ENCODE assay signal across 14 mouse cellular contexts in genomic region chr7:29491861-29492260, GRCm38 (mm10). TPM values are rescaled to one million over a fixed set of nuclear protein-coding genes. Genes with fewer than 3 reads are reported as not detected.
A peak's percentile ranks its signal among the peaks of the same experiment; 100 is the strongest.
DNase-seq lines count a peak whose midpoint lies in the region; ATAC-seq lines count a peak whose summit lies in the region.
"Had no signal": no experiment of that assay in that cellular context is flagged by ENCODE, and none has a peak within 500 bp of the region (broad histone marks: within the 10 kb centered on the region; RNA-seq: fewer than 3 reads in every experiment).

No protein-coding gene starts in this region.

- H3K4me3 ChIP-seq in liver, embryonic 15.5 days (replicated peaks), result no peak overlapping the region
- no peak overlapping the region for H3K4me3 ChIP-seq in liver, embryonic 12.5 days
- H3K4me3 ChIP-seq: forebrain, embryonic 13.5 days had no signal

- no peak overlapping the region for H3K9ac ChIP-seq in liver, embryonic 15.5 days
- no peak overlapping the region for H3K9ac ChIP-seq in liver, embryonic 12.5 days
- H3K9ac ChIP-seq: forebrain, embryonic 13.5 days; liver, embryonic 14.5 days had no signal

- H3K36me3 ChIP-seq in liver, embryonic 15.5 days (replicated peaks), result no peaks in the 10 kb centered on the region
- no peaks in the 10 kb centered on the region for H3K36me3 ChIP-seq in liver, embryonic 12.5 days

- peak; percentile 9 to 13 for DNase-seq in B cell, adult 2 months
- no peak for DNase-seq in embryo, embryonic 11 days
- DNase-seq in adrenal gland, postnatal 25 days, result no peak
- no peak for DNase-seq in kidney, adult 11 months
- DNase-seq: cerebellum, adult 18-20 months; gastrocnemius, postnatal 10 days; kidney, postnatal 36 days; thymus, postnatal 4 days had no signal

- 24% methylated on average over 3 of the region's 3 CpGs for WGBS in liver, embryonic 15.5 days (ENCODE audit: insufficient replicate concordance)
- WGBS in liver, embryonic 12.5 days (ENCODE audit: insufficient replicate concordance), result 39% methylated on average over 3 of the region's 3 CpGs

- no peaks in the 10 kb centered on the region for H3K27me3 ChIP-seq in liver, embryonic 15.5 days
- no peaks in the 10 kb centered on the region for H3K27me3 ChIP-seq in liver, embryonic 12.5 days (replicated peaks)
- H3K27me3 ChIP-seq: forebrain, embryonic 13.5 days had no signal

- peak overlapping the region; percentile 6; the same call in 1 of the 2 replicates for H3K4me2 ChIP-seq in liver, embryonic 15.5 days
- no peak overlapping the region for H3K4me2 ChIP-seq in liver, embryonic 12.5 days
- H3K4me2 ChIP-seq: forebrain, embryonic 13.5 days had no signal

- H3K9me3 ChIP-seq in liver, embryonic 15.5 days (replicated peaks), result no peaks in the 10 kb centered on the region
- no peaks in the 10 kb centered on the region for H3K9me3 ChIP-seq in liver, embryonic 12.5 days (replicated peaks)
- H3K9me3 ChIP-seq: forebrain, embryonic 13.5 days had no signal

- no peak for ATAC-seq in liver, embryonic 15.5 days (ENCODE audit: insufficient read depth)
- ATAC-seq in liver, embryonic 12.5 days, result no peak
- peak; percentile 87 for ATAC-seq in common myeloid progenitor, adult 5-6 weeks (replicated peaks; ENCODE audit: low read depth, poor library complexity, severe bottlenecking)
- ATAC-seq in megakaryocyte progenitor cell, adult 5-6 weeks (replicated peaks; ENCODE audit: poor library complexity), result peak; percentile 92
- ATAC-seq: forebrain, embryonic 13.5 days had no signal

- H3K4me1 ChIP-seq in liver, embryonic 15.5 days (replicated peaks), result peaks cover 22% of the 10 kb centered on the region
- peaks cover 29% of the 10 kb centered on the region for H3K4me1 ChIP-seq in liver, embryonic 12.5 days

- no peak overlapping the region for H3K27ac ChIP-seq in liver, embryonic 15.5 days (replicated peaks)
- H3K27ac ChIP-seq in liver, embryonic 12.5 days, result no peak overlapping the region
- H3K27ac ChIP-seq: forebrain, embryonic 13.5 days; liver, embryonic 14.5 days had no signal

RNA-seq across cellular contexts. Expression of gene Sipa1l3, which starts 26.6 kb away (rescaled TPM):
- 2.2 and 2.6 TPM in 2 replicates for polyA plus RNA-seq in liver, embryonic 15.5 days (2015; fragmentation: Nextera tagmentation; extraction: Ambion mirVana)
- polyA plus RNA-seq in liver, embryonic 12.5 days (2016; fragmentation: Nextera tagmentation; extraction: Ambion mirVana), result 4.1 and 4.7 TPM in 2 replicates
- total RNA-seq in common myeloid progenitor, adult 5-6 weeks (2017), result 7.7 and 9.9 TPM in 2 replicates
- 28.2 and 34.2 TPM in 2 replicates for total RNA-seq in megakaryocyte progenitor cell, adult 5-6 weeks (2015)
- total RNA-seq in megakaryocyte progenitor cell, adult 5-6 weeks (2017), result 5.4 and 8.3 TPM in 2 replicates
- total RNA-seq in adrenal gland, postnatal 25 days (2021), result 36.3 and 36.6 TPM in 2 replicates

Comparison
In these comparisons a context has a peak if more than half of its experiments do, and no peak if none do; other contexts are left out.
1. ATAC-seq: peak in common myeloid progenitor, adult 5-6 weeks (single experiment) and megakaryocyte progenitor cell, adult 5-6 weeks (single experiment); none in liver, embryonic 15.5 days (single experiment) and liver, embryonic 12.5 days (single experiment).
2. DNase-seq: peak in B cell, adult 2 months (2 of 2); none in embryo, embryonic 11 days (single experiment), adrenal gland, postnatal 25 days (single experiment) and kidney, adult 11 months (single experiment).